Mouse (Mus musculus) layer of hippocampus, postnatal 14 days (tissue): ENCODE measurements around the gene Thg1l. TPM values are rescaled to one million over a fixed set of nuclear protein-coding genes. Genes with fewer than 3 reads are reported as not detected.

ENCODE experiments used
- DNase-seq, 2 experiments: peaks; one replicate each; pipeline ENCODE4 v3.0.0; 2021 to 2022; ENCODE audit warnings: low spot score in 2 of 2, mixed read lengths in 1 of 2
- long read RNA-seq, 2 experiments: library from polyadenylated mRNA; stranded (forward); transcript quantifications; one replicate each; pipeline ENCODE4 v2.0.0; 2021
- total RNA-seq, 2 experiments: library from RNA; stranded (reverse); gene quantifications; 2 replicates each; pipeline ENCODE4 v1.2.3; 2021

The Thg1l gene
- 10 to 100 TPM; 11.0 to 15.2 TPM for total RNA-seq
- long read RNA-seq, experiment 1, partial matches to known transcripts = 0 of 1 reads
- long read RNA-seq, experiment 1, other reads (novel, unspliced or antisense) = 0 of 1 reads
- long read RNA-seq, experiment 2, partial matches to known transcripts = 0 of 3 reads
- long read RNA-seq, experiment 2, other reads (novel, unspliced or antisense) = 0 of 3 reads

- peak; percentile 90 to 94 for DNase-seq
Measured at GRCm38 (mm10) chr11:45955127-45955627, at the start of gene Thg1l. Gene Thg1l (minus strand): TSS chr11:45955494.

- DNase-seq = no peak
Measured at GRCm38 (mm10) chr11:45992087-45992486, 36.8 kb upstream of the Thg1l start.

GRCm38 (mm10) chr11:45991604-45992003 is 36.3 kb upstream of the Thg1l start:
- peak in 1 of 2 experiments; percentile 12 for DNase-seq

GRCm38 (mm10) chr11:45980893-45981253 is 25.6 kb upstream of the Thg1l start:
- no peak for DNase-seq

- peak in 1 of 2 experiments; percentile 45 for DNase-seq
Measured at GRCm38 (mm10) chr11:45979946-45980892, 24.9 kb upstream of the Thg1l start, which contains the start of gene Sox30. Gene Sox30 (plus strand): TSS chr11:45980310.

- peak in 1 of 2 experiments; percentile 60 for DNase-seq
Measured at GRCm38 (mm10) chr11:45976061-45976460, 20.8 kb upstream of the Thg1l start.

- no peak for DNase-seq
Measured at GRCm38 (mm10) chr11:45974466-45974865, 19.2 kb upstream of the Thg1l start.

GRCm38 (mm10) chr11:45973635-45974034 is 18.3 kb upstream of the Thg1l start:
- DNase-seq = no peak

- DNase-seq = no peak
Measured at GRCm38 (mm10) chr11:45968466-45968865, 13.2 kb upstream of the Thg1l start.

- no peak for DNase-seq
Measured at GRCm38 (mm10) chr11:45966896-45967295, 11.6 kb upstream of the Thg1l start.

- no peak for DNase-seq
Measured at GRCm38 (mm10) chr11:45960003-45960402, 4.7 kb upstream of the Thg1l start.

GRCm38 (mm10) chr11:45959598-45959997 is 4.3 kb upstream of the Thg1l start:
- no peak for DNase-seq

GRCm38 (mm10) chr11:45947491-45947890 is 7.8 kb downstream of the Thg1l start:
- peak; percentile 22 to 70 for DNase-seq

GRCm38 (mm10) chr11:45946796-45947195 is 8.5 kb downstream of the Thg1l start:
- DNase-seq = peak in 1 of 2 experiments; percentile 31

GRCm38 (mm10) chr11:45944643-45945156 is 10.6 kb downstream of the Thg1l start, which contains the start of gene Lsm11:
Gene Lsm11 (minus strand): TSS chr11:45944935.
- DNase-seq = peak; percentile 96 to 98

- peak; percentile 25 to 32 for DNase-seq
Measured at GRCm38 (mm10) chr11:45943891-45944642, 11.2 kb downstream of the Thg1l start.

GRCm38 (mm10) chr11:45943108-45943705 is 12.1 kb downstream of the Thg1l start:
- peak; percentile 48 to 78 for DNase-seq

GRCm38 (mm10) chr11:45942281-45942680 is 13.0 kb downstream of the Thg1l start:
- DNase-seq = no peak

GRCm38 (mm10) chr11:45938917-45939316 is 16.4 kb downstream of the Thg1l start:
- DNase-seq = no peak

GRCm38 (mm10) chr11:45937478-45937877 is 17.8 kb downstream of the Thg1l start:
- DNase-seq = no peak
